Mouse (Mus musculus): Measurements from ENCODE around the gene Ehbp1l1. TPM values are rescaled to one million over a fixed set of nuclear protein-coding genes. Genes with fewer than 3 reads are reported as not detected.

Ehbp1l1 gene
- total and polyA plus RNA-seq, 2 experiments from 2014 or later, result 19.7 to 43.0 TPM

DNA sequence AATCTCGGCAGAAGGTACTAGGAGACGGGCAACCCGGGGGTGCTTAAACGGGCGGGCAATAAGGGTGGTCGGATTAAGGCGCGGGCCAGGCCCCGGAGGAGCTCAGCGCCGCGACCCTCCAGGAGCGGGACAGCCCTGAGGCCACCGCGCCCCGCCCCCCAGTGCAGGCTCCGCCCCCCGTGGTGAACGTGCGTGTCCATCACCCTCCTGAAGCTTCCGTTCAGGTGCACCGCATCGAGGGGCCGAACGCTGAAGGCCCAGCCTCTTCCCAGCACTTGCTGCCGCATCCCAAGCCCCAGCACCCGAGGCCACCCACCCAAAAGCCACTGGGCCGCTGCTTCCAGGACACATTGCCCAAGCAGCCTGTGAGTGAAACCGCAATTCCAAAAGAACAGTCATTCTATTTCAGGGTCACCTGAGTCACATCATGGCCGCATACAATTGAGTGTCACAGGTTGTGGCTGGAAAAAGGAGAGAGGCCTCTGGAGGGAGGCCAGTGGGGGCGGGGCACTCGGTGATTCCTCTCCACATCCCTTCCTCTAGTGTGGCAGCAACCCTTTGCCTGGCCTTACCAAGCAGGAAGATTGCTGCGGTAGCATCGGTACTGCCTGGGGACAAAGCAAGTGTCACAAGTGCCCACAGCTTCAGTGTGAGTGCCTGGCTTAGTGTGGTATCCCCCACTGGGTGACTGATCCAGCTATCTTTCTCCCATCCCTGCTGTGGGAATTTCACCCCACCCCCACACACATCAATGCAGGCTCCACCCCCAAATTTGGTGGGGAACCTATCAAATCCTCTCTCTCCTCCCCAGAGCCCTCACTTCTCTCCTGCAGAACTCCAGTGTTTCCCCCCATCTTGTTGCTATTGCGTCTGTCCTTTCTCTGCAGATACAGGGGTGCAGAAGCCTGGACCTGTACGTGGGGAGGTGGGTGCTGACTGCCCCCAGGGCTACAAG, 19.9 kb upstream of the Ehbp1l1 start:
- ATAC-seq, result peak; percentile 55
- peak overlapping the region; percentile 7 for H3K4me3 ChIP-seq (ENCODE audit: low read length)
- H3K4me1 ChIP-seq (ENCODE audit: insufficient read depth, low read length), result peaks cover 7% of the 10 kb centered on the region; the same call in 1 of the 2 replicates
- H3K27ac ChIP-seq, result peak overlapping the region; percentile 16; the same call in 1 of the 2 replicates
- 8% methylated on average over 35 of the region's 36 CpGs for WGBS
- TF ChIP-seq CTCF (IDR thresholded peaks at IDR 0.05; ENCODE audit: low read depth), result no peak
- H3K9ac ChIP-seq (replicated peaks; ENCODE audit: low read length), result peak overlapping the region; percentile 22; the same call in 1 of the 2 replicates
- peaks cover 14% of the 10 kb centered on the region; the same call in 1 of the 2 replicates for H3K27me3 ChIP-seq (ENCODE audit: insufficient read depth, low read length)
- H3K36me3 ChIP-seq (ENCODE audit: insufficient read depth, low read length), result no peaks in the 10 kb centered on the region
- H3K9me3 ChIP-seq (ENCODE audit: low read length), result no peaks in the 10 kb centered on the region
- peak overlapping the region; percentile 52 for H3K4me2 ChIP-seq (ENCODE audit: low read depth, low read length)
- DNase-seq (ENCODE audit: low spot score), result peak; percentile 69

DNA sequence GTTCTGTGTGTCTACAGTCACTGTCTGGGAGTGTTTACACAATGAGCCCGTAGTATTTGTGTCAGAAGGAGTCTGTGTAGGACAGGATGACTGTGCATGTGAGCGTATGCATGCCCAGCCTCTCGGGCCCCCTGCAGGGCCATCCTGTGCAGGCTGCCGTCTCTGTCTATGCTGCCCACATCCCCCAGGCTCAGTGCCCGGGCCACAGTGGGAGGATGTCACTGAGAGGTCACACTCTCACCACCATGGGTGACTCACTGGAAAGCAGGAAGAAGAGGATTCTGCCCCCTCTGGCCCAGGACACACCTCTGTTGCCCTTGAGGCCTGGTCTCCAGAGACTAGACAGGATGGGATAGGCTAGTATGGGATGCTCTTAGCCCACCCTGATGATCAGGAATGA, 17.5 kb upstream of the Ehbp1l1 start:
- no peaks in the 10 kb centered on the region for H3K36me3 ChIP-seq (ENCODE audit: insufficient read depth, low read length)
- H3K9ac ChIP-seq (replicated peaks; ENCODE audit: low read length), result no peak overlapping the region
- peaks cover 7% of the 10 kb centered on the region; the same call in 1 of the 2 replicates for H3K4me1 ChIP-seq (ENCODE audit: insufficient read depth, low read length)
- no peak overlapping the region; the same call in 1 of the 2 replicates for H3K4me3 ChIP-seq (ENCODE audit: low read length)
- 36% methylated on average over 5 of the region's 5 CpGs for WGBS
- H3K27me3 ChIP-seq (ENCODE audit: insufficient read depth, low read length), result 0 out of 2 replicates have a peak, but pooled peaks cover 6% of the 10 kb centered on the region
- peak overlapping the region; percentile 95; the same call in 1 of the 2 replicates for H3K4me2 ChIP-seq (ENCODE audit: low read depth, low read length)
- 0 out of 2 replicates have a peak, but pooled peaks have one; percentile 6 for TF ChIP-seq CTCF (IDR thresholded peaks at IDR 0.05; ENCODE audit: low read depth)
- ATAC-seq, result no peak
- no peak overlapping the region for H3K27ac ChIP-seq
- no peaks in the 10 kb centered on the region for H3K9me3 ChIP-seq (ENCODE audit: low read length)
- no peak for DNase-seq (ENCODE audit: low spot score)

DNA sequence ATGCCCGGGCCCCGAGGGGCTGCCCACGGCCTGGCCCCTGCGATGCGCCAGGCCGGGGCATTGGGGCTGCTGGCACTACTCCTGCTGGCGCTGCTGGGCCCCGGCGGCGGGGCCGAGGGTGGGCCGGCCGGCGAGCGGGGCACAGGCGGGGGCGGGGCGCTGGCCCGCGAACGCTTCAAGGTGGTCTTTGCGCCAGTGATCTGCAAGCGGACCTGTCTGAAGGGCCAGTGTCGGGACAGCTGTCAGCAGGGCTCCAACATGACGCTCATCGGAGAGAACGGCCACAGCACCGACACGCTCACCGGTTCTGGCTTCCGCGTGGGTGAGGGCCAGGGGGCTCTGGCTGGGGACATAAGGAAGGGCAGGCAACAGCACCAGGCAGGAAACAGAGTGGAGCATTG, 16.1 kb upstream of the Ehbp1l1 start:
- TF ChIP-seq CTCF (IDR thresholded peaks at IDR 0.05; ENCODE audit: low read depth), result no peak
- Histone ChIP-seq H3K27me3 (ENCODE audit: insufficient read depth, low read length) (no peaks in the 10 kb centered on the region), H3K4me1 (ENCODE audit: insufficient read depth, low read length) (peaks cover 7% of the 10 kb centered on the region; the same call in 1 of the 2 replicates)

DNA sequence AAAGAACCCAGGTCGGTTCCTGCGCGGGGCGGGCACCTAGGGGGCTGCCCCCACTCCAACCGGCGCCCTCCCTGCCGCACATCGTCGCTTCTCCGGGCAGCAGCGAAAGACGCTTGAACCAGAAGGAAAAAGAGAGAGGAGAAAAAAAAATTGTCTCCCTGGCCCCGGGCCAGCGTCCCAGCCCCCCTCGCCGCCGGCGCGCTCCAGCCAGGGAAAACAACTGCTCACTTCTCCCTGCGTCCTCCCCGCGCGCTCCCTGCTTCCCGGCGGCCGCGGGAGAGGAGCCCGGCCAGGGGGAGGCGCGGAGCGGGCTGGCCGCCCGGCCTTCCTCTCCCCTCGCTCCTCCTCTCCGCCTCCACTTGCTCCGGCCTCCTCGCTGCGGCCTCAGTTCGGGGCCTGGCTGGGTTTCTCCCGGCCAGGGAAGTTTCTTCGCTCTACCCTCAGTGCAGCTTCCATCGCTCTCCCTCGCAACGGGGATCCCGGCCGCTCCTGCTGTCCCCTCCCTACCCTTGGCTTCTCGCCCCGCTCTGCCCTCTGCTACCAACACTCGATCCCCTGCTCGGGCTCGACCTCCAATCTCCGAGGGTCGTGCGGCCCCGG, 15.6 kb upstream of the Ehbp1l1 start:
- Histone ChIP-seq H3K4me2 (ENCODE audit: low read depth, low read length) (peak overlapping the region; percentile 95), H3K9me3 (ENCODE audit: low read length) (no peaks in the 10 kb centered on the region), H3K4me3 (ENCODE audit: low read length) (peak overlapping the region; percentile 54), H3K27me3 (ENCODE audit: insufficient read depth, low read length) (no peaks in the 10 kb centered on the region), H3K36me3 (ENCODE audit: insufficient read depth, low read length) (no peaks in the 10 kb centered on the region), H3K27ac (peak overlapping the region; percentile 77), H3K9ac (replicated peaks; ENCODE audit: low read length) (peak overlapping the region; percentile 60), H3K4me1 (ENCODE audit: insufficient read depth, low read length) (peaks cover 7% of the 10 kb centered on the region; the same call in 1 of the 2 replicates)
- ATAC-seq, result peak; percentile 73
- TF ChIP-seq CTCF (IDR thresholded peaks at IDR 0.05; ENCODE audit: low read depth), result no peak
- WGBS, result under 1% methylated on average over 45 of the region's 55 CpGs
- peak; percentile 78 for DNase-seq (ENCODE audit: low spot score)

More for the DNA sequence above, 16.1 kb upstream of the Ehbp1l1 start:
- Histone ChIP-seq H3K4me3 (ENCODE audit: low read length) (peak overlapping the region; percentile 54), H3K9ac (replicated peaks; ENCODE audit: low read length) (peak overlapping the region; percentile 60), H3K27ac (peak overlapping the region; percentile 77), H3K36me3 (ENCODE audit: insufficient read depth, low read length) (no peaks in the 10 kb centered on the region), H3K4me2 (ENCODE audit: low read depth, low read length) (peak overlapping the region; percentile 95), H3K9me3 (ENCODE audit: low read length) (no peaks in the 10 kb centered on the region)
- peak; percentile 12 for ATAC-seq
- WGBS, result 2% methylated on average over 31 of the region's 32 CpGs
- DNase-seq (ENCODE audit: low spot score), result peak; percentile 43

DNA sequence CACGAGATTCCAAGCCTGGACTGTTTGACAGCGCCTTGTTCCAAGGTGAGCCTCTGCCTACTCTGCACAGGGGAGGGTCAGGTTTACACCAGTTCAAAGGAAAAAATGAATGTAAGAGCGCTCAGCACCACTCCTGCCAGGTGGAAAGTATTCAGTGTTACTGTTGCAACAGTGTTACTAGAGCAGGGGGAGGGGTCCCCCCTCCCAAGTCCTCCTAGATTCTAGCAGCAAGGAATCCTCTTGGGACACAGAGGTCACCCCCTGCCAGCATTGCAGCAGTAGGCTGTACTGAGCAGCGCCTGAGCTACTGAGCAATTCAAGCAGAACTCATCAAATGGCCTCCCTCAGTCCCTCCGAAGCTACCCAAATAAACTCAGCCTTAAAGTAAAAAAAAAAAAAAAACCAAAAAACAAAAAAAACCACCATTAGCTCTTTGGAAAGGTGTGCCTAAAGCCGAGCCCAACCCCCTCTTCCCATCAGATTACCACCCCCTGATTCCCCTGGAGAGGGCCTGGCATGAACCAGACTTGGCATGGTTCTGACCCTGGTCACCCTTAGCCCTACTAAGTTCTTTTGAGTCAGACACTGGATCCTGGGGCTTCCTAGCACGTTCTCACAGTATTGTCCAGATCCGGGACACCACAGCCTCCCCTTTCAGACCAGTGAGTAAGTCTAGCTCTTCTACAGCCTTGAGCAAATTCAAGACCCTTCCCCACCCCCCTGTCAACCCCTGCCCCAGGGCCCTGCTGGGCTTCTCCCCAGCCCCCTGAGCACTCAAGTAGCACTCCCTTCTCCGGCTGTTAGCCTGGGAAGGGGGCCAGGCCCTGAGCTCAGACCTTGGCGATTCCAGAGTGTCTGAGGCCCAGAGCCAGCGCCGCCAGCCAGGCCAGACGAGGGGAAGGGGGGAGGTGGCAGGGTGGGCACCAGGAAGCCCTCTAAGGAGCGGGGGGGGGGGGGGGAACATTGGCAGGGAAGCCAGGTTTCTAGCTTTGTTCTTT, 14.5 kb upstream of the Ehbp1l1 start, which contains the start of gene Ltbp3:
Ltbp3 (plus strand) TSS at position 585 of the 998 bp plus-strand sequence.
- H3K4me2 ChIP-seq (ENCODE audit: low read depth, low read length), result peak within 1 kb of the TSS; percentile 95
- ATAC-seq, result peak; percentile 78
- WGBS, result 13% methylated on average over 10 of the region's 14 CpGs

More for the DNA sequence above, 14.5 kb upstream of the Ehbp1l1 start, which contains the start of gene Ltbp3:
- peak within 1 kb of the TSS; percentile 54 for H3K4me3 ChIP-seq (ENCODE audit: low read length)
- no peaks in the 10 kb centered on the region for H3K27me3 ChIP-seq (ENCODE audit: insufficient read depth, low read length)
- no peaks in the 10 kb centered on the region for H3K36me3 ChIP-seq (ENCODE audit: insufficient read depth, low read length)
- TF ChIP-seq CTCF (IDR thresholded peaks at IDR 0.05; ENCODE audit: low read depth), result no peak
- peak within 1 kb of the TSS; percentile 77 for H3K27ac ChIP-seq
- peak; percentile 89 for DNase-seq (ENCODE audit: low spot score)
- H3K9ac ChIP-seq (replicated peaks; ENCODE audit: low read length), result peak within 1 kb of the TSS; percentile 60
- H3K4me1 ChIP-seq (ENCODE audit: insufficient read depth, low read length), result peaks cover 5% of the 10 kb centered on the region; the same call in 1 of the 2 replicates
- no peaks in the 10 kb centered on the region for H3K9me3 ChIP-seq (ENCODE audit: low read length)

Data from hindbrain, postnatal 0 days (tissue).